Mouse (Mus musculus) bone marrow macrophage, adult 2 months (primary cell): ENCODE data around the gene Col9a3.

Experiments used
- CTCF ChIP-seq: IDR thresholded peaks from 2 replicates; pipeline ENCODE4 v1.5.1; 2012; ENCODE audit warnings: low read depth, mild to moderate bottlenecking, low read length, moderate library complexity
- POLR2A ChIP-seq: IDR thresholded peaks from 2 replicates; pipeline ENCODE4 v1.6.1; 2012; ENCODE audit warnings: mild to moderate bottlenecking, low read depth, low read length, borderline replicate concordance

DNA sequence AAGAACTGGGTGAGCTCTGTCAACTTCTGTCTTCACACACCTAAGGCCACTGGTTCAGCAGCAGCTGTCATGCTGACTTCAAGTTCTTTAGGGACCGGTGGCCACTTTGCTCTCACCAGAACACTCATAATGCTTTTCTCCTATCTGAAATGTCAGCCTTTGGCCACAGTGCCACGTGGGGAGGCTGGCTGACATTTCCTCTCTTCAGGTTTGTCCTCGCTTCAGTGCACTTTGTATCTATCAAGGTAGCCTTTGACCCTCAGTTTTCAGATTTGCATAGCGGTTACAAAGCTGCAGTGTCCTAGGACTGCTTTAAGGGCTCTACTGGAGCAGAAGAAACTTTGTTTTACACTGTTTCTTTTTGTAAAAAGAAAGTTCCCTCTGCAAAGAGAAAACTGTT is 21.1 kb upstream of the Col9a3 start:
- TF ChIP-seq CTCF, result no peak
- TF ChIP-seq POLR2A, result no peak
